Mouse (Mus musculus): ENCODE measurements at regions not wholly inside any gene's neighbourhood (a gene's known extent, or its start where the extent isn't known, plus 50 kb on each side); places are given as distances from the start of the nearest gene placed in this dataset.
A peak's percentile ranks its signal among the peaks of the same experiment; 100 is the strongest.

DNA sequence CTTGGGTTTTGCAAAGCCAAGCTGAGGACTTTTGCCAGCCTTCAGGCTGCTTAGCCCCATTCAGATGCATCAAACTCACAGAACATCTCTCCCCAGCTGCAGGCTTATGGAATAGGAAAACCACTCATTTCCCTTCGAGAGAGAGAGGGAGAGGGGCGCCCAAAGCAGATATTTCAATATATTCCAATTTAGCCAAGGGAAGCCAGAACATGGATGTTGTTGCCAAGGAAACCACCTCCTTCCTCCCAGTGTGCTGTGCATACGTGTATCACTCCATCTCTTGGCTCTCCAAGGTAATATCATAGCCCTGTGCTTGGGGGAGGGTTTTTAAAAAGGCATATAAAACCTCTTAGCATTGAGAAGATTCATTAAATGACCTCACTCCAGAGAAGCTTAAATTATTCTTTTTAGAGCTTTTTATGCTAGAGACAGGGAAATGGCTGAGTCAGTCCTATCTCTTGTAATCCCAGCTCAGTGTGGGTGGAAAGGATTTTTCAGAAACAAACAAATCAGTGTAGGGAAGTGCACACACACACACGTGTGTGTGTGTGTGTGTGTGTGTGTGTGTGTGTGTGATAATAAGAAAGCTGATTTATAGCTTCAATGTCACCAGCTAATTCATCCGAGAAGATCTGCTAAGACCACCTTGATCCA, 245.1 kb downstream of the Rps24 start:
- Histone ChIP-seq H3K36me3 (no peaks in the 10 kb centered on the region), H3K9ac (no peak overlapping the region), H3K9me3 (no peaks in the 10 kb centered on the region), H3K4me2 (no peak overlapping the region), H3K4me1 (replicated peaks) (peaks cover 5% of the 10 kb centered on the region; the same call in 1 of the 2 replicates), H3K27ac (replicated peaks) (peak overlapping the region; percentile 61), H3K27me3 (no peaks in the 10 kb centered on the region), H3K4me3 (no peak overlapping the region)
- 43% methylated on average over 5 of the region's 5 CpGs for WGBS
- peak; percentile 74; the same call in 1 of the 2 replicates for ATAC-seq (ENCODE audit: low read depth)

DNA sequence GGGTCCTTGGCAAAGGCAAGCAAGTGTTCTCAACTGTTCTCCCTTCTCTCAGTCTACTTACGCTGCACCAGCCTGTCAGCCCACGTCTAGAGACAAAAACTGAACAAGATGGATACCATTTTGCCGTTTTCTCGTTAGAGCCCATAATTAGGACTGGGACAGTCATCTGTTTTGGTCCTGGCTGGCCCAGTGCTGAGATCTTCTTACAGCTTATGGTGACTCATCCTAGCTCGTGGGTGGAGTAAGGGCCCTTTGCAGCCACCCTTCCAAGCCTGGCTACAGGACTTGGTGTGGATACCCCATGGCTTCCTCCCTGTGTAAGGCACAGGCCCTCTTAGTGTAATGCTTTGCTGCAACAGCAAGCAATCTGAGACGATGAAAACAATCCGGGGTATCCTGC, 246.4 kb downstream of the Rps24 start:
- 91% methylated on average over 7 of the region's 7 CpGs for WGBS
- H3K4me3 ChIP-seq, result no peak overlapping the region
- no peak for ATAC-seq (ENCODE audit: low read depth)
- H3K9me3 ChIP-seq, result no peaks in the 10 kb centered on the region
- H3K36me3 ChIP-seq, result no peaks in the 10 kb centered on the region
- H3K27ac ChIP-seq (replicated peaks), result no peak overlapping the region
- no peak overlapping the region for H3K4me2 ChIP-seq
- peaks cover 5% of the 10 kb centered on the region; the same call in 1 of the 2 replicates for H3K4me1 ChIP-seq (replicated peaks)
- no peak overlapping the region for H3K9ac ChIP-seq
- H3K27me3 ChIP-seq, result no peaks in the 10 kb centered on the region

DNA sequence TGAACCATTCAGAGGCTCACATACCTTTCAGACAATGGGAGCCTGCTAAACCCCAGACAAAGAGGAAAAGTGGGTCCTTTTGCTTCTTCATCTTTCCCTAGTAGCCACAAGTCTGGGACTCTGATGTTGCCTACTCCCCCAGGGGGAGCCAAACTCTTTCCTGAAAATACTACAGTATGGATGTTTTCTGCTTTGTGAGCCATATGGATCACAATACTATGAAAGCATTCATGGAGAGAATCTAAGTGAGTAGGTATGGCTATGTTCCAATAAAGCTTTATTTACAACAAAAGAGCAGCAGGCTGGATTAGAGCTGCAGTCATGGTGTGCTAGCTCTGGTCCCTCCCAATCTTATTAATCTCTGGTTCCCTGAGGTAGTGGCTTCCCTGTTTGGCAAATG, 251.9 kb downstream of the Rps24 start:
- Histone ChIP-seq H3K4me3 (no peak overlapping the region), H3K9me3 (no peaks in the 10 kb centered on the region), H3K27ac (replicated peaks) (no peak overlapping the region), H3K4me2 (no peak overlapping the region), H3K9ac (no peak overlapping the region), H3K27me3 (no peaks in the 10 kb centered on the region), H3K36me3 (no peaks in the 10 kb centered on the region), H3K4me1 (replicated peaks) (no peaks in the 10 kb centered on the region)
- no peak for ATAC-seq (ENCODE audit: low read depth)

DNA sequence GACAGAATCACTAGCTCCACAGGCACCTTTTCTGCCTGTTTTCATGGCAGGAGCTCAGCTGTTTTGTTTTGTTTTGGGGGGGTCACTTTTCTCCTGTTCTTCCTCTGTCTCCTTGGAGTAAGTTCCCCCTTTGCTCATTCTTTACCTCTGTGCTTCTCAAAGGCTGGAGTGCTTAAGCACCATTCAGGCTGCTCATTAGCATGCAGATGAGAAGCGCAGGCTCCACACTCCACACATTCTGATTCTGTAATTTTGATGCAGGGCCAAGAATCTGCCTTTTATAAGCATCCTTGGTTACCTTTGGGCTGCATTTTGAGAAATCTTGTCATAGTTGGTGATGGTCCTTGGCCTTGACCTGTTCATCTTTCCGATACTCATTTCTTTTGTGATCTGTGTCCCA, 257.5 kb downstream of the Rps24 start:
- 70% methylated on average over 2 of the region's 2 CpGs for WGBS
- ATAC-seq (ENCODE audit: low read depth), result no peak

DNA sequence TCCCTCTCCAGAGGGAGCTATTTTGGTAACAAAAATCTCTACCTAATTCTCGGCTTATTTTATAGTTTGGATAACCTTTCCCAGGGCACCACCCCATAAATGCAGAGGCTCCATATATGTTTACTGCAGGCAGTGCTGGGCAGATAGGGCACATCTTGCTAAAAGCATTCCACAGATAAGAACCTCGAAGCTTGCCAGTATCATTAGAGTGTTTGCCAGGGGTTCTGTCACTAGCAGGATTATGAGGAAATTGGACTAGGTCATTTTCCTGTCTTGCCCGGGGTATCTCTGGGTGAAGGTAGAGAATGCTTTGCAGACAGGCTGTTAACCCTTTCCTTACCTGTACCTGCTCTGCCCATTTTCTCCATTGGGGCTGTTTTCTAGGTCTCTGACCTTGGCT, 258.8 kb downstream of the Rps24 start:
- no peaks in the 10 kb centered on the region for H3K27me3 ChIP-seq
- no peaks in the 10 kb centered on the region for H3K9me3 ChIP-seq
- ATAC-seq (ENCODE audit: low read depth), result no peak
- 53% methylated on average over 3 of the region's 3 CpGs for WGBS
- H3K4me2 ChIP-seq, result no peak overlapping the region
- H3K4me3 ChIP-seq, result no peak overlapping the region
- no peak overlapping the region for H3K9ac ChIP-seq
- H3K36me3 ChIP-seq, result no peaks in the 10 kb centered on the region
- H3K4me1 ChIP-seq (replicated peaks), result peaks cover 20% of the 10 kb centered on the region
- no peak overlapping the region for H3K27ac ChIP-seq (replicated peaks)

More for the DNA sequence above, 257.5 kb downstream of the Rps24 start:
- Histone ChIP-seq H3K36me3 (no peaks in the 10 kb centered on the region), H3K4me1 (replicated peaks) (peaks cover 20% of the 10 kb centered on the region), H3K9ac (no peak overlapping the region), H3K27ac (replicated peaks) (no peak overlapping the region), H3K4me3 (no peak overlapping the region), H3K27me3 (no peaks in the 10 kb centered on the region), H3K4me2 (no peak overlapping the region), H3K9me3 (no peaks in the 10 kb centered on the region)

DNA sequence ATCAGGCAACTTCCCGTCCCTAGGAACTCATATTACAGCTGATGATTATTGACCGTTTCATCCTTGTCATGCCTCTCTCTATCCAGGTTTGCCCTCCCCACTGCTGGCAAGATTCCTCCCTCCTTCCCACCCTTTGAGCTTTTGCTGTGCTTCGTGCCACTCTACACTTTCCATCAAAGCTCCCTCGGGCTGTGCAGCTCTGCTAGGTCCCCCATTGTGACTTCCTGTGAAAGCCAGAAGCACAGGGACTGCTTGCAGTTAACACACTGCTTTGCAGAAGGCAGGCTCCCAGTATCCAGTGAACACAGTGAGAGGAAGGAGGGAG, 260.5 kb downstream of the Rps24 start:
- Histone ChIP-seq H3K4me1 (replicated peaks) (peaks cover 27% of the 10 kb centered on the region), H3K9ac (no peak overlapping the region), H3K36me3 (no peaks in the 10 kb centered on the region), H3K27ac (replicated peaks) (no peak overlapping the region), H3K9me3 (no peaks in the 10 kb centered on the region), H3K4me2 (no peak overlapping the region), H3K4me3 (no peak overlapping the region), H3K27me3 (no peaks in the 10 kb centered on the region)
- 57% methylated on average over 4 of the region's 4 CpGs for WGBS
- ATAC-seq (ENCODE audit: low read depth), result no peak

DNA sequence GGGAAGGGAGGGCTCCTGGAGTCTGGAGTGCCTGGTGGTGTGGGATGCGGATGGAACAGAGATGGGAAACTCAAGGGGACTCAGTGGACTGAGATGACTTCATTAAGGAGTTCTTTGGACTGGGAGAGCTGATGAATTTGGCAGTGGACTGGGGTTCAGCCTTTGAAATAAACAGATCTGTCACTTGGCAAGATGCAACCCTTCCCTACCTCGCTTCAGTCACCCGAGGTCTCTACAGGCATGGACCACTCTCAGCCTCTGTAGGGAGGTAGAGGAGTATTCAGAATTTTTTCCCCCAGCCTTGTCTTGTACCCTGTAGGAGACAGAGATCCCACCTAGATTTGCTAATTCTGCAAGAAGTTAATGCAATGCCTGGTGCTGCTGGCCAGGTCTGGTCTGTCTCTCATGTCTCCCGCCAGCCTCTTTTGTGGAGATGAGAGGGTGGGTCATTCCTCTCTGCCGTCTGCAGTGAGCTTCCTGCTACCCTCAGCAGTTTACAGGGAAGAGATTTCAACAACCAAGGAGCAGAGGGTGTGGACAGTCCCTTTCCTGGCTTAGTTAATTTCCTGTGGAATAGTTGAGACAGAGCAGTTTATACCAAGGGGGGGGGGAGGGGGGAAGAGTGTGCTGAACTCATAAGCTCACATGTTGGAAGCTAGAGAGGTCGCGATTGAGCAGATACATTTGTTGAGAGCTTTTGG, 261.0 kb downstream of the Rps24 start:
- WGBS, result 62% methylated on average over 7 of the region's 7 CpGs
- H3K27me3 ChIP-seq, result no peaks in the 10 kb centered on the region
- H3K9ac ChIP-seq, result no peak overlapping the region
- no peak overlapping the region for H3K4me2 ChIP-seq
- peaks cover 27% of the 10 kb centered on the region for H3K4me1 ChIP-seq (replicated peaks)
- no peaks in the 10 kb centered on the region for H3K36me3 ChIP-seq
- H3K9me3 ChIP-seq, result no peaks in the 10 kb centered on the region
- H3K4me3 ChIP-seq, result no peak overlapping the region
- no peak overlapping the region for H3K27ac ChIP-seq (replicated peaks)
- no peak for ATAC-seq (ENCODE audit: low read depth)

DNA sequence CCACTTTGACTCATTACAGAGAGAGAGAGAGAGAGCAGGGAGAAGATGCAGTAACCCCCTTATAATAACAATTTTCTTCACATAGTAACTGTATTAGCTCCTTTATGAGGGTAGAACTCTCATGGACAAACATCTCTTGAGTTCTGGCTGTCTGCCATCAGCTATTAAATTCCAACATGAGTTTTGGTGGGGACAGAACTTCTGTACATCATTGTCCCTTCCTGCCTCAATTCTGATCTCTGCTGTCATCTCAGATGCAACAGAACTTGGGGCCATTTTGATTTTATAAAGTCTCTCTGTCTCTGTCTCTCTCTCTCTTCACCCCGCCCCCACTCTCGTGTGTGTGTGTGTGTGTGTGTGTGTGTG, 261.6 kb downstream of the Rps24 start:
- 86% methylated on average over 2 of the region's 2 CpGs for WGBS
- Histone ChIP-seq H3K4me1 (replicated peaks) (peaks cover 27% of the 10 kb centered on the region), H3K4me2 (no peak overlapping the region), H3K36me3 (no peaks in the 10 kb centered on the region), H3K4me3 (no peak overlapping the region), H3K27me3 (no peaks in the 10 kb centered on the region), H3K27ac (replicated peaks) (no peak overlapping the region), H3K9me3 (no peaks in the 10 kb centered on the region), H3K9ac (no peak overlapping the region)
- ATAC-seq (ENCODE audit: low read depth), result no peak

DNA sequence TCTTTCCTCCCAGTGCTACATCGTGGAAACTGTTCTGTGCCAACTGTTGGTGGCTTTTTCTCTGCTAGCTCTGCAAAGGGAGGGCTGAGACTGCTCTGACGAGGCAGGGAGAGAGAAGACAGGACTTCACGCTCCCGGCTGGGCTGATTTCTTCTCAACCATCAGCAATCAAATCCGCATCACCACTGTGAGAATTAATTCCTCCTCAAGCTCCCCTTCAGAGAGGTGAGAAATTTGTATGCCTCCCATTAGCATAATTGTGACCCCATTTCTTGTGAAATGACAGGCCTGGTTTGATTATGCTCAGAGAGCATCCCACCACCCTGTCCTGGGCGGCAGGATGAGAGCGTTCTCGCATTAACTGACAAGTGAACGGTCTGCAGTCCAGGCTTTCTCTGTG, 262.4 kb downstream of the Rps24 start:
- whole genome bisulfite sequencing, result 79% methylated on average over 9 of the region's 9 CpGs
- Histone ChIP-seq H3K9me3 (no peaks in the 10 kb centered on the region), H3K4me2 (no peak overlapping the region), H3K27ac (replicated peaks) (no peak overlapping the region), H3K4me1 (replicated peaks) (peaks cover 25% of the 10 kb centered on the region), H3K27me3 (no peaks in the 10 kb centered on the region), H3K4me3 (no peak overlapping the region), H3K36me3 (no peaks in the 10 kb centered on the region), H3K9ac (no peak overlapping the region)
- no peak for ATAC-seq (ENCODE audit: low read depth)

DNA sequence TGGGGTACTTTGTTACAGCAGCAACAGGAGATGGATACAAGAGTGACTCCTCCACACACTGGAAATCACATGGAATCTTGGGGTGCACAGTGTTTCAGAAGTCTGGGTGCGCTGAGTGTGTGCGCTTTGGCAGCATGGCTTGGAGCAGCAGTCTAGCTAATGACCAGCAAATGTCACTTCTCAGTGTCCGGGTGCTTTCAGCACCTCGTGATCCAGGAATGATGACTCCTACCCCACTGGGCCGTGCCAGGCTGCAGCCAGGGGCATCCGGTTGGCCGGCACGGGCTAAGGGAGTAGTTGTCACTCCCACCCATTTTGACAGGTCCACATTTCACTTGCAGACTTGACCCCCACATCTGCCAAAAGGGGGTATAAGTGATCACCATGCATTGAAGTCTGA, 264.3 kb downstream of the Rps24 start:
- ATAC-seq (ENCODE audit: low read depth), result no peak

DNA sequence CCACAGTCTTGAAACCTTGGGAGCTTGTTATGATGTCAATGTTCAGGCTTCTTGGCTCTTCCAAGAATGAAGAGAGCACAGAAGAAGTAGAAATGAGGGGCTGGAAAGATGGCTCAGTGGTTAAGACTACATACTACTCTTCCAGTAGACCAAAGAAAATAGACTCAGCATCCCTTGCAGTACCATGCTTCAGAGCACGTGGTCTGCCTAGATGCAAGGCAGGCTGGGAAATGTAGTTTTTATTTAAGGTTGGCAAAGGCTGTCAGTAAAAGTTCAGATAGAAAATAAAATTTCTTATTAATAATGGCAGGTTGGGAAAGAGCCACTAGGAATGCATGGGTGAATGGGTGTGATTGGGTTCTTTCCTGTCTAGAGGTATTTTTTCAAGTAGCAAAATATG, 267.8 kb downstream of the Rps24 start:
- no peaks in the 10 kb centered on the region for H3K9me3 ChIP-seq
- no peak for ATAC-seq (ENCODE audit: low read depth)

More for the DNA sequence above, 264.3 kb downstream of the Rps24 start:
- Histone ChIP-seq H3K9me3 (no peaks in the 10 kb centered on the region), H3K36me3 (no peaks in the 10 kb centered on the region), H3K27ac (replicated peaks) (no peak overlapping the region), H3K9ac (no peak overlapping the region), H3K4me2 (no peak overlapping the region), H3K27me3 (no peaks in the 10 kb centered on the region), H3K4me3 (no peak overlapping the region), H3K4me1 (replicated peaks) (peaks cover 21% of the 10 kb centered on the region)
- WGBS, result 91% methylated on average over 8 of the region's 8 CpGs

DNA sequence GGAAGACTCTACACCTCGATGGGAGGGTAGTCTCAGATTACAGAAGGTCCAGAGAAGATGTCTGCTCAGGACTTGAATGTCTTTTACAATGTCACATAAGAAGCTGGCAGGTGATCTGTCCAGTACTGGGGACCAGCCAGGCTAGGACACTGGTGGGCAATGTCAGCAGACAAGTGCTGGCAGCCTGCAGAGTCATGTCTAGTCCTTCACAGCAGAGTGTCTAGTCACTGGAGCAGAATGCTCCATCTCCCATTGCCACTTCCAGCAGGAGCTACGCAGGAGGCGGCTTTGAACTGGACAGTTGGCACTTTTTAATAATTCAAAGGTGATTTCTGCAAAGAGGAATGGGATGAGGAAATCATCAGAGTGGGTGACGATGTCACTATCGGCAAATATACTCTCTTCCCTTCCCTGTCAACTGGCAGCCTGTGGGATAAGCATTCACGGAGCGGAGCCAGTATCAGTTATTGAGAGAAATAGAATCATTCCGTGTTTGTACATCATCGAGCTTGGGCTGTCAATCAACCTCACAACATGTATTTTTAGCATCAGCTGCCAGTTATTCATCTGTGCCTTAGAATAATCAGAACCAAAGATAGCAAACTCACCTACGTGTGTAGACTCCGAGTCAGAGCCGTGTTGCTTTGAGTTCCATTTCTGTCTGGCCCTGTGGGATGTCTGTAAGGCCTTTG, 268.6 kb downstream of the Rps24 start:
- H3K4me3 ChIP-seq, result no peak overlapping the region
- no peaks in the 10 kb centered on the region for H3K36me3 ChIP-seq
- H3K4me1 ChIP-seq (replicated peaks), result peaks cover 37% of the 10 kb centered on the region
- H3K4me2 ChIP-seq, result no peak overlapping the region
- no peaks in the 10 kb centered on the region for H3K27me3 ChIP-seq
- H3K9ac ChIP-seq, result no peak overlapping the region
- 87% methylated on average over 12 of the region's 12 CpGs for WGBS
- ATAC-seq (ENCODE audit: low read depth), result no peak
- H3K27ac ChIP-seq (replicated peaks), result no peak overlapping the region
- no peaks in the 10 kb centered on the region for H3K9me3 ChIP-seq

More for the DNA sequence above, 267.8 kb downstream of the Rps24 start:
- Histone ChIP-seq H3K4me1 (replicated peaks) (peaks cover 30% of the 10 kb centered on the region), H3K4me3 (no peak overlapping the region), H3K4me2 (no peak overlapping the region), H3K36me3 (no peaks in the 10 kb centered on the region), H3K27ac (replicated peaks) (no peak overlapping the region), H3K27me3 (no peaks in the 10 kb centered on the region), H3K9ac (no peak overlapping the region)
- WGBS, result 59% methylated on average over 1 of the region's 1 CpGs

All from neural tube, embryonic 13.5 days (tissue).